Mouse (Mus musculus): ENCODE measurements around the gene Duox1.

GRCm38 (mm10) chr2:122351931-122352329 lies 36.5 kb downstream of the Duox1 start:
- TF ChIP-seq POLR2A (IDR thresholded peaks at IDR 0.05; ENCODE audit: insufficient read length, low read depth) (no peak), POLR2AphosphoS2 (IDR thresholded peaks at IDR 0.05; ENCODE audit: insufficient read length, low read depth) (no peak), USF1 (IDR thresholded peaks at IDR 0.05; ENCODE audit: low read depth) (no peak), MYOG (IDR thresholded peaks at IDR 0.05; ENCODE audit: control insufficient read depth in 1 of 3, insufficient read depth in 1 of 3, insufficient read length in 2 of 3, low read depth in 2 of 3) (no peak), TCF12 (IDR thresholded peaks at IDR 0.05; ENCODE audit: insufficient read depth, poor library complexity, severe bottlenecking) (no peak), E2F4 (IDR thresholded peaks at IDR 0.05; ENCODE audit: insufficient read depth) (no peak), MYOD1 (IDR thresholded peaks at IDR 0.05; ENCODE audit: control insufficient read depth in 1 of 3, insufficient read length in 2 of 3, low read depth in 2 of 3) (no peak)

Measured in myocyte (in vitro differentiated cells).